Mouse (Mus musculus) embryonic fibroblast, embryonic 13.5 days (primary cell): ENCODE measurements around the gene Nme6.

Experiments
- CTCF ChIP-seq: IDR thresholded peaks from 2 replicates; pipeline ENCODE4 v1.5.1; 2011; ENCODE audit warnings: mild to moderate bottlenecking, control low read depth, low read length, moderate library complexity, borderline replicate concordance; ENCODE audit not compliant: insufficient read depth
- POLR2A ChIP-seq: IDR thresholded peaks from 2 replicates; pipeline ENCODE4 v1.6.1; 2011; ENCODE audit warnings: low read depth, mild to moderate bottlenecking, control low read depth, low read length, moderate library complexity

GRCm38 (mm10) chr9:109832391-109833087, at the start of gene Nme6:
- TF ChIP-seq CTCF (peak; percentile 56; the same call in 1 of the 2 replicates), POLR2A (peak; percentile 50)
